Mouse (Mus musculus) neutrophil, adult 5-6 weeks (primary cell): ENCODE measurements around the gene Prh1. TPM values are rescaled to one million over a fixed set of nuclear protein-coding genes. Genes with fewer than 3 reads are reported as not detected.
"Not testable (repeated sequence)": the region's sequence is repeated elsewhere in the genome, so short reads cannot be mapped to it uniquely, and the experiment has no call there.

Source experiments
- ATAC-seq: fragments of 151-379, 151-347 bp; 2 replicates; pipeline ENCODE4 v1.8.0; 2017; ENCODE audit warnings: mild to moderate bottlenecking, moderate TSS enrichment; ENCODE audit not compliant: insufficient number of reproducible peaks, poor library complexity, low FRiP score, severe bottlenecking; ENCODE audit errors: extremely low read depth
- total RNA-seq: library from RNA; stranded (forward); fragments of 200-1000 nt; gene quantifications from 2 replicates; pipeline ENCODE4 v1.2.3, GENCODE M21; 2017

Gene Prh1
- total RNA-seq: not detected in 2 replicates

GRCm38 (mm10) chr6:132569509-132569908 lies at the start of gene Prh1:
Gene Prh1, plus strand, starts transcription at chr6:132569809.
- not testable (repeated sequence) for ATAC-seq

- ATAC-seq: not testable (repeated sequence)
Observed at GRCm38 (mm10) chr6:132595613-132596012, 26.0 kb downstream of the Prh1 start, which contains the start of gene Prp2. Gene Prp2, plus strand, starts transcription at chr6:132595913.

Other genes starting within 250 kb of the Prh1 start
- not detected in 2 replicates for gene Gm8882, start 205.7 kb upstream of the Prh1 start, total RNA-seq
- not detected in 2 replicates for gene Prp2, start 26.1 kb downstream of the Prh1 start, total RNA-seq
- gene A630073D07Rik, start 81.7 kb downstream of the Prh1 start, total RNA-seq: not detected in 2 replicates
- gene Tas2r120, start 87.1 kb downstream of the Prh1 start, total RNA-seq: not detected in 2 replicates
- not detected in 2 replicates for gene Tas2r121, start 131.2 kb downstream of the Prh1 start, total RNA-seq
- not detected in 2 replicates for gene Tas2r122, start 142.1 kb downstream of the Prh1 start, total RNA-seq
- gene Tas2r115, start 168.2 kb downstream of the Prh1 start, total RNA-seq: not detected in 2 replicates
- gene Tas2r124, start 184.9 kb downstream of the Prh1 start, total RNA-seq: not detected in 2 replicates
- gene Tas2r102, start 192.3 kb downstream of the Prh1 start, total RNA-seq: not detected in 2 replicates
- gene Tas2r136, start 208.4 kb downstream of the Prh1 start, total RNA-seq: not detected in 2 replicates
- not detected in 2 replicates for gene Tas2r117, start 233.0 kb downstream of the Prh1 start, total RNA-seq